Mouse (Mus musculus) megakaryocyte, embryonic 14.5 days (primary cell): ENCODE measurements around the gene 4921517D22Rik.

Experiments
- FLI1 ChIP-seq: IDR thresholded peaks from 2 replicates; pipeline ENCODE4 v1.6.1; 2012; ENCODE audit warnings: low read length, inconsistent platforms, mixed read lengths
- GATA1 ChIP-seq: IDR thresholded peaks from 3 replicates; pipeline ENCODE4 v1.6.1; 2012; ENCODE audit warnings: mixed read lengths, low read length, inconsistent platforms, borderline replicate concordance

- TF ChIP-seq GATA1: no peak
- TF ChIP-seq FLI1: no peak
These were observed 18.5 kb downstream of the 4921517D22Rik start, which contains the start of gene Golm1 for GRCm38 (mm10) chr13:59675151-59676011.
